Mouse (Mus musculus) CH12.LX (cell line): ENCODE measurements at regions not wholly inside any gene's neighbourhood (a gene's known extent, or its start where the extent isn't known, plus 50 kb on each side); places are given as distances from the start of the nearest gene placed in this dataset.

Experiments
- DNase-seq: peaks from one replicate; pipeline ENCODE4 v3.0.0-alpha.2; 2013; ENCODE audit errors: extremely low read depth
- H3K27ac ChIP-seq: 2 replicates; pipeline ENCODE4 v1.5.1; 2012; ENCODE audit warnings: low read depth, mild to moderate bottlenecking, control low read depth, moderate library complexity; ENCODE audit not compliant: insufficient read depth
- H3K27me3 ChIP-seq: replicated peaks from 2 replicates; pipeline ENCODE3; 2012; ENCODE audit warnings: inconsistent platforms
- H3K36me3 ChIP-seq, 2 experiments: replicated peaks in 1 of 2; 2 replicates each; pipeline versions ENCODE3 to v1.6.1; 2012; ENCODE audit warnings: inconsistent platforms in 1 of 2, low read length in 1 of 2, mild to moderate bottlenecking in 1 of 2, mixed read lengths in 1 of 2, moderate library complexity in 1 of 2; ENCODE audit not compliant: control insufficient read depth in 1 of 2, insufficient read depth in 1 of 2
- H3K4me1 ChIP-seq, 2 experiments: 2 replicates each; pipeline ENCODE4 v1.6.1; 2012; ENCODE audit warnings: inconsistent platforms in 1 of 2, moderate library complexity in 1 of 2; ENCODE audit not compliant: insufficient read depth in 2 of 2, control insufficient read depth in 1 of 2
- H3K4me2 ChIP-seq: 2 replicates; pipeline ENCODE4 v1.6.1; 2012; ENCODE audit warnings: low read depth, mild to moderate bottlenecking, control low read depth; ENCODE audit not compliant: poor library complexity, insufficient read depth, severe bottlenecking
- H3K4me3 ChIP-seq, 3 experiments: fragments of 150-350 bp in 1 of 3; sonication (generic) in 1 of 3; replicated peaks in 1 of 3; 2 replicates each; pipeline versions ENCODE3 to v1.5.1; 2011 to 2012; ENCODE audit warnings: low read depth in 2 of 3, low read length in 2 of 3, mild to moderate bottlenecking in 2 of 3, moderate library complexity in 2 of 3, control low read depth in 1 of 3, improper control_type of control experiment in 1 of 3, inconsistent platforms in 1 of 3, mixed read lengths in 1 of 3; ENCODE audit not compliant: poor library complexity in 1 of 3
- H3K79me2 ChIP-seq: replicated peaks from 2 replicates; pipeline ENCODE4 v1.6.1; 2012; ENCODE audit warnings: mild to moderate bottlenecking, moderate library complexity; ENCODE audit not compliant: control insufficient read depth, poor library complexity, insufficient read depth, severe bottlenecking; ENCODE audit errors: extremely low read depth
- H3K9ac ChIP-seq: 2 replicates; pipeline ENCODE4 v1.6.1; 2012; ENCODE audit warnings: low read depth, mild to moderate bottlenecking, control low read depth, moderate library complexity; ENCODE audit not compliant: insufficient read depth
- H3K9me3 ChIP-seq: replicated peaks from 2 replicates; pipeline ENCODE3; 2012; ENCODE audit warnings: low read length, inconsistent platforms, mixed read lengths
- BHLHE40 ChIP-seq: IDR thresholded peaks from 2 replicates; pipeline ENCODE4 v1.6.1; 2011; ENCODE audit warnings: mild to moderate bottlenecking, low read depth, low read length, improper control_type of control experiment
- CHD1 ChIP-seq: IDR thresholded peaks from 2 replicates; pipeline ENCODE4 v1.6.1; 2012; ENCODE audit warnings: low read depth, low read length, improper control_type of control experiment, inconsistent platforms
- CTCF ChIP-seq, 2 experiments: IDR thresholded peaks in 1 of 2; conservative IDR thresholded peaks in 1 of 2; 2 replicates each; pipeline ENCODE4 v1.5.1; 2011 to 2012; ENCODE audit warnings: low read depth in 2 of 2, low read length in 2 of 2, improper control_type of control experiment in 1 of 2, inconsistent platforms in 1 of 2, mild to moderate bottlenecking in 1 of 2, moderate library complexity in 1 of 2
- EP300 ChIP-seq: IDR thresholded peaks from 2 replicates; pipeline ENCODE4 v1.6.1; 2011; ENCODE audit warnings: low read length, improper control_type of control experiment
- ETS1 ChIP-seq: conservative IDR thresholded peaks from 2 replicates; pipeline ENCODE4 v1.6.1; 2012; ENCODE audit warnings: low read depth, mild to moderate bottlenecking, inconsistent platforms, low read length, improper control_type of control experiment, moderate library complexity
- GABPA ChIP-seq: IDR thresholded peaks from 2 replicates; pipeline ENCODE4 v1.6.1; 2012; ENCODE audit warnings: low read depth, low read length, improper control_type of control experiment, inconsistent platforms; ENCODE audit not compliant: insufficient replicate concordance
- JUND ChIP-seq: conservative IDR thresholded peaks from 2 replicates; pipeline ENCODE4 v1.6.1; 2011; ENCODE audit warnings: low read depth, low read length, improper control_type of control experiment
- MEF2A ChIP-seq: IDR thresholded peaks from 2 replicates; pipeline ENCODE4 v1.6.1; 2014; ENCODE audit warnings: low read depth, mild to moderate bottlenecking, inconsistent platforms, low read length, improper control_type of control experiment, borderline replicate concordance
- MXI1 ChIP-seq: IDR thresholded peaks from 2 replicates; pipeline ENCODE4 v1.6.1; 2011; ENCODE audit warnings: mild to moderate bottlenecking, low read depth, low read length, improper control_type of control experiment
- NRF1 ChIP-seq: IDR thresholded peaks from 2 replicates; pipeline ENCODE4 v1.6.1; 2014; ENCODE audit warnings: low read depth, mild to moderate bottlenecking, inconsistent platforms, low read length, improper control_type of control experiment, moderate library complexity
- POLR2AphosphoS2 ChIP-seq: IDR thresholded peaks from 2 replicates; pipeline ENCODE4 v1.6.1; 2011; ENCODE audit warnings: low read depth, low read length, improper control_type of control experiment
- RAD21 ChIP-seq: IDR thresholded peaks from 2 replicates; pipeline ENCODE4 v1.6.1; 2011; ENCODE audit warnings: low read depth, mild to moderate bottlenecking, low read length, improper control_type of control experiment, moderate library complexity
- SMC3 ChIP-seq: IDR thresholded peaks from 2 replicates; pipeline ENCODE4 v1.6.1; 2011; ENCODE audit warnings: low read depth, low read length, improper control_type of control experiment
- USF2 ChIP-seq: conservative IDR thresholded peaks from 2 replicates; pipeline ENCODE4 v1.6.1; 2011; ENCODE audit warnings: low read depth, low read length, improper control_type of control experiment
- ZMIZ1 ChIP-seq: IDR thresholded peaks from 2 replicates; pipeline ENCODE4 v1.6.1; 2012; ENCODE audit warnings: low read depth, mild to moderate bottlenecking, inconsistent platforms, low read length, improper control_type of control experiment
- ZNF384 ChIP-seq: IDR thresholded peaks from 2 replicates; pipeline ENCODE4 v1.6.1; 2012; ENCODE audit warnings: low read depth, low read length, improper control_type of control experiment, inconsistent platforms
- dilution Hi-C: fragments of 300-500 bp; cut with MboI; formaldehyde crosslinking; loops from 2 replicates; pipeline ENCODE4 v1.14.3; 2020; ENCODE audit warnings: low sequenced_read_pairs; ENCODE audit not compliant: extremely low pct_unique_long_range_greater_than_20kb, extremely low pct_ligation_motif_present
- in situ Hi-C: fragments of 300-500 bp; cut with MboI; formaldehyde crosslinking; loops from 3 replicates; pipeline ENCODE4 v1.14.3; 2019; ENCODE audit warnings: low sequenced_read_pairs, low pct_ligation_motif_present, low pct_unique_long_range_greater_than_20kb, mixed read lengths

DNA sequence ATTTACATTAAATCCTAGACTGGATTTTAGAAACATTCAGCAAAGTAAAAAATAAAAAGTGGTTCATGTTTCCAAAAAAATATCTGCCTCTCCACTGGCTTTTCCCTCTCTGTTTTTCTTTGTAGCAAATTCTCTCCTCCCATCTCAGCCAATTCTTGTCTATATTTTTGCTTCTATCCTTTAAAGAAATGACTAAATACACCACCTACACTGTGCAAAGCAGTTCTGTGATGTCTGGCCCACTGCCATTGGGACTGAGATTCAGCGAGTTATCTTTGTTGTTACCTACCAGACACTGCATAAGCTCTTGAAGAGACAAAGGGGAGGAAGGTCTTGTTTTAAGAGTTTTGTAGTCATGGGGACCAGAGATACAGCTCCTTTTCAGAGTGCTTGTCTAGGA, 835.8 kb upstream of the Klhl29 start:
- dilution Hi-C loops (no loop called here), in situ Hi-C loops (no loop called here)
- no peak overlapping the region for H3K4me3 ChIP-seq
- no peak overlapping the region for H3K27ac ChIP-seq
- H3K27me3 ChIP-seq, result no peaks in the 10 kb centered on the region
- peaks cover 32% of the 10 kb centered on the region for H3K9me3 ChIP-seq
- H3K9ac ChIP-seq, result no peak overlapping the region
- no peak for DNase-seq
- no peaks in the 10 kb centered on the region for H3K36me3 ChIP-seq
- TF ChIP-seq ZMIZ1 (no peak), ETS1 (no peak), JUND (no peak)
- H3K79me2 ChIP-seq, result no peaks in the 10 kb centered on the region
- no peak overlapping the region for H3K4me2 ChIP-seq
- H3K4me1 ChIP-seq, result no peaks in the 10 kb centered on the region

DNA sequence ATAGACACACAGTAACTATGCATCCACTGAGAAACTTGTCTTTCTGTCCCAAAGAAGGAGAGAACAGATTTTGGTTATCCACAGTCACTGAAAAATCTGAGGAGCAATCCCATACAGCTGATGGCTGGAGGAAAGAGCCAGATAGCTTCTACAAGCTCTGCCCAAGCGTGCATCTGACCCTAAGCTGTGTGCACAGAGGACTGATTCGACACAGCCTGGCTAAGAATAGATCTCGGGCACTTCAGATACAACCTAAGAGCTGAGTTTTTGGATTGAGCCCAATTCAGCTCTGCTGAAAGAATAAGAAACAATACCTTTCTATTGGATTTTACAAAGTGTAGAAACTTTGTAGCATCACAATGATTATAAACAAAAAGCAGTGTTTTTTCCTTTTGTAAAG, 813.8 kb upstream of the Klhl29 start:
- TF ChIP-seq CHD1 (no peak), USF2 (no peak), EP300 (no peak), MXI1 (no peak), NRF1 (no peak), ZNF384 (no peak), GABPA (no peak)
- H3K79me2 ChIP-seq, result no peaks in the 10 kb centered on the region
- no peak overlapping the region for H3K9ac ChIP-seq
- no peak for DNase-seq
- H3K27me3 ChIP-seq, result no peaks in the 10 kb centered on the region
- no peak overlapping the region for H3K27ac ChIP-seq
- H3K9me3 ChIP-seq, result peaks cover 26% of the 10 kb centered on the region
- H3K4me3 ChIP-seq, result no peak overlapping the region
- in situ Hi-C loops, result no loop called here
- no peak overlapping the region for H3K4me2 ChIP-seq
- dilution Hi-C loops, result no loop called here
- no peaks in the 10 kb centered on the region for H3K4me1 ChIP-seq
- H3K36me3 ChIP-seq, result no peaks in the 10 kb centered on the region

DNA sequence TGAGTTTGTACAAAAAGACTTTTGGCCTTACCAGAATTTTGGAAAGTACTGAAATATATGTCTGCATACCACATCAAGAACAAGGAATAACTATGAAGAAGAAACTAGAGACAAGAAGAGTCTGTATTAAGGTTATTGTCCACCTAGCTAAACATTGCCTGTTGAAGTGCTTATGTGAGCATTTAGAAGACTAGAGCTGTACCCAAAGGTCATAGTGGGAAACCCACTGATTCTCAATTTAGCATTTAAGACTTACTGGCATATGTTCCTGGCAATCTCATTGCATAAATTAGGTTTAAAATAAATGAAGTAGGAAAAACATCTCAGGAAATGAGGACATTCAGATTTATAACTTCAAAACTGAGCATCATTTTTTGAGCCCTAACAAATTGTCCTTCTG, 793.3 kb upstream of the Klhl29 start:
- in situ Hi-C loops (no loop called here), dilution Hi-C loops (no loop called here)
- no peak overlapping the region for H3K4me3 ChIP-seq
- no peak overlapping the region for H3K4me2 ChIP-seq
- DNase-seq, result no peak
- TF ChIP-seq SMC3 (no peak), CTCF (conservative IDR thresholded peaks at IDR 0.05 in 1 of 2, IDR thresholded peaks at IDR 0.05 in 1 of 2; ENCODE audit: low read depth in 2 of 2, low read length in 2 of 2) (no peak), POLR2AphosphoS2 (no peak), MEF2A (no peak), RAD21 (no peak), BHLHE40 (no peak), ZNF384 (no peak)
- H3K9me3 ChIP-seq, result peaks cover 19% of the 10 kb centered on the region
- H3K4me1 ChIP-seq, result no peaks in the 10 kb centered on the region
- H3K27me3 ChIP-seq, result no peaks in the 10 kb centered on the region
- no peaks in the 10 kb centered on the region for H3K79me2 ChIP-seq
- no peaks in the 10 kb centered on the region for H3K36me3 ChIP-seq
- no peak overlapping the region for H3K9ac ChIP-seq
- no peak overlapping the region for H3K27ac ChIP-seq
